Mouse (Mus musculus) small intestine, adult 2 months (tissue): ENCODE data around the gene Brca1. TPM values are rescaled to one million over a fixed set of nuclear protein-coding genes. Genes with fewer than 3 reads are reported as not detected.
A peak's percentile ranks its signal among the peaks of the same experiment; 100 is the strongest.
"Not testable (repeated sequence)": the region's sequence is repeated elsewhere in the genome, so short reads cannot be mapped to it uniquely, and the experiment has no call there.

Experiments
- H3K27ac ChIP-seq: fragments of 200-500 bp; 2 replicates; pipeline ENCODE4 v1.5.1; 2012; ENCODE audit warnings: low read depth, low read length, control low read depth, inconsistent platforms; ENCODE audit not compliant: insufficient read depth
- H3K27me3 ChIP-seq: fragments of 200-500 bp; 2 replicates; pipeline ENCODE4 v1.6.1; 2012; ENCODE audit warnings: mild to moderate bottlenecking, moderate library complexity, low read length, inconsistent platforms; ENCODE audit not compliant: control insufficient read depth, insufficient read depth
- H3K36me3 ChIP-seq: fragments of 200-500 bp; 2 replicates; pipeline ENCODE4 v1.6.1; 2012; ENCODE audit warnings: mild to moderate bottlenecking, low read length, control low read depth, inconsistent platforms; ENCODE audit not compliant: control insufficient read depth, insufficient read depth
- H3K4me1 ChIP-seq: fragments of 200-500 bp; 2 replicates; pipeline ENCODE4 v1.6.1; 2012; ENCODE audit warnings: low read length, inconsistent platforms, mixed read lengths; ENCODE audit not compliant: control insufficient read depth, insufficient read depth, insufficient read length
- H3K4me3 ChIP-seq: fragments of 200-500 bp; 2 replicates; pipeline ENCODE4 v1.5.1; 2012; ENCODE audit warnings: low read depth, mild to moderate bottlenecking, control low read depth, inconsistent platforms, low read length, moderate library complexity
- CTCF ChIP-seq: fragments of 200-500 bp; IDR thresholded peaks from 2 replicates; pipeline ENCODE4 v1.5.1; 2012; ENCODE audit warnings: low read depth, mild to moderate bottlenecking, control low read depth, inconsistent platforms, low read length, moderate library complexity, mixed read lengths; ENCODE audit not compliant: insufficient replicate concordance, insufficient read length; ENCODE audit errors: extremely low read depth
- POLR2A ChIP-seq: fragments of 200-500 bp; IDR thresholded peaks from 2 replicates; pipeline ENCODE4 v1.6.1; 2012; ENCODE audit warnings: low read depth, mild to moderate bottlenecking, control low read depth, inconsistent platforms, low read length, moderate library complexity
- WGBS: fragments of 180-500 bp; shearing (Covaris S2); methylation state at CpG from one replicate; pipeline ENCODE4 v1.1.7; 2018; 5-methylcytosine and 5-hydroxymethylcytosine counted together
- polyA plus RNA-seq: library from polyadenylated mRNA; depleted of rRNA; stranded (reverse); fragments of >200 nt; gene quantifications from 2 replicates; pipeline ENCODE4 v1.2.3, GENCODE M21; 2012

Brca1 gene
- polyA plus RNA-seq, 1 experiment, result 1.0 TPM

- 91% methylated on average over 12 of the region's 12 CpGs for WGBS
- Histone ChIP-seq H3K27me3 (no peaks in the 10 kb centered on the region), H3K4me1 (peaks cover 22% of the 10 kb centered on the region), H3K36me3 (peaks cover 60% of the 10 kb centered on the region), H3K27ac (no peak overlapping the region), H3K4me3 (no peak overlapping the region)
- TF ChIP-seq CTCF (no peak), POLR2A (no peak)
Observed at GRCm38 (mm10) chr11:101458217-101458616, 93.5 kb downstream of the Brca1 start.

- Histone ChIP-seq H3K27me3 (no peaks in the 10 kb centered on the region), H3K4me1 (peaks cover 25% of the 10 kb centered on the region), H3K36me3 (peaks cover 60% of the 10 kb centered on the region), H3K27ac (no peak overlapping the region), H3K4me3 (no peak overlapping the region)
- 92% methylated on average over 9 of the region's 9 CpGs for WGBS
- TF ChIP-seq CTCF (no peak), POLR2A (no peak)
Observed at GRCm38 (mm10) chr11:101457631-101458030, 94.1 kb downstream of the Brca1 start.

- TF ChIP-seq POLR2A (no peak), CTCF (no peak)
- Histone ChIP-seq H3K27ac (peak overlapping the region; percentile 76; the same call in 1 of the 2 replicates), H3K27me3 (no peaks in the 10 kb centered on the region), H3K4me1 (peaks cover 26% of the 10 kb centered on the region; the same call in 1 of the 2 replicates), H3K4me3 (no peak overlapping the region), H3K36me3 (peaks cover 44% of the 10 kb centered on the region)
- WGBS, result 42% methylated on average over 7 of the region's 7 CpGs
Observed at GRCm38 (mm10) chr11:101455627-101456026, 96.1 kb downstream of the Brca1 start.

DNA sequence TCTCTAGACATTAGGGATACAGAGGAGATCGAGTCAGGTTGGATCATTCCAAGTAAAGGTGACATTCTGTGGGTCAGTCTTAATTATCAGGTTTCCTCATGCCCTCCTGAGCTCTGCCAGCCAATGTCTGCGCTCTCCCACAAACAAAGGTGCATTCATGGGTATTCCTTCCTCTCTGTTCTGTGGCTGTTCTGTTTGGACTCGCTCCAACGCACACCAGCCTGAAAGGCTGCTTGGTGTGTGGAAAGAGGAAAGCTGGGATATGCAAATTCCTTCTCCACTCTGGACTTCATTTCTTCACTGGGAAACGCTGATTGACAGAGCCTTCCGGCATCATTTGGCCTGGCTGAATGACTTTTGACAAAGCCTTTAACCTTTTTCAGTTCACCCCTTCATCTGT lies 97.1 kb downstream of the Brca1 start:
- 27% methylated on average over 6 of the region's 6 CpGs for WGBS
- Histone ChIP-seq H3K27me3 (no peaks in the 10 kb centered on the region), H3K4me1 (peaks cover 26% of the 10 kb centered on the region; the same call in 1 of the 2 replicates), H3K27ac (peak overlapping the region; percentile 76), H3K4me3 (no peak overlapping the region), H3K36me3 (peaks cover 35% of the 10 kb centered on the region)
- TF ChIP-seq CTCF, result no peak
- TF ChIP-seq POLR2A, result no peak

DNA sequence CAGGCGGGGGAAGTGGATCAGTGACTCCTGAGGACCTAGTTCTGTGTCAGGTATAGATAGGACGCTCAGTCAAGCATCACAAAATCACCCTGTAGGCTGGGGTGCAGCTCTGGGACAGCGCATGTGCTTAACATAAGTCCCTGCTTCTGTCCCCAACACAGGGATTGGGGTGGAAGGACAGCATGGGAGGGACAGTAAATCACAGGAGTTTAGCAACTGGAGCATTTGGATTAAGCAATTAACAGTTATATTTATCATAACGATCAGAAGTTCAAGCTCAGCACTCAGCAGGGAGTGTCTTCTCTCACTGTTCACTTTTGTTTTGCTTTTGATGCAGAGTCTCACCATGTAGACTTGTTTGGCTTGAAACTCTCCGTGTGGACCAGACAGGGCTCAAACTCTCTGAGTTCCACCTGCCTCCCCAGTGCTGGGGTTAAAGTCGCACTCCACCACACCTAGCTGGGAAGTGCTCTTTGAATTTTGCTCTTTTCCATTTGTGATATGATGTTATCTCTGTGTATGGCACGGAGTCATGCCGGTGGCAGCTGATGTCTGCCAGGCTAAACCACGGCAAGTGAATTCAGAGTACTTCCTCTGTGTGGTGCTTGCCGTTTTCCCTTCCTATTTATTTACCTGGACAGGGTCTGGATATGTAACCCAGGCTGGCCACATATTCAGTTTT lies 99.5 kb downstream of the Brca1 start:
- Histone ChIP-seq H3K27me3 (no peaks in the 10 kb centered on the region), H3K4me3 (peak overlapping the region; percentile 41; the same call in 1 of the 2 replicates), H3K36me3 (peaks cover 11% of the 10 kb centered on the region), H3K4me1 (peaks cover 27% of the 10 kb centered on the region; the same call in 1 of the 2 replicates), H3K27ac (peak overlapping the region; percentile 98)
- 21% methylated on average over 10 of the region's 10 CpGs for WGBS
- no peak for TF ChIP-seq CTCF
- TF ChIP-seq POLR2A, result no peak

- Histone ChIP-seq H3K4me3 (peak overlapping the region; percentile 41), H3K36me3 (peaks cover 4% of the 10 kb centered on the region), H3K27me3 (no peaks in the 10 kb centered on the region), H3K27ac (peak overlapping the region; percentile 98), H3K4me1 (peaks cover 27% of the 10 kb centered on the region; the same call in 1 of the 2 replicates)
- TF ChIP-seq CTCF, result no peak
- TF ChIP-seq POLR2A, result no peak
- WGBS, result 55% methylated on average over 10 of the region's 10 CpGs
Observed at GRCm38 (mm10) chr11:101451536-101451935, 100.2 kb downstream of the Brca1 start.

GRCm38 (mm10) chr11:101450394-101450793 lies 101.4 kb downstream of the Brca1 start:
- Histone ChIP-seq H3K4me1 (peaks cover 21% of the 10 kb centered on the region; the same call in 1 of the 2 replicates), H3K27ac (peak overlapping the region; percentile 21; the same call in 1 of the 2 replicates), H3K36me3 (peaks cover 7% of the 10 kb centered on the region; the same call in 1 of the 2 replicates), H3K27me3 (no peaks in the 10 kb centered on the region), H3K4me3 (peak overlapping the region; percentile 9; the same call in 1 of the 2 replicates)
- TF ChIP-seq CTCF, result peak; percentile 42; the same call in 1 of the 2 replicates
- TF ChIP-seq POLR2A, result no peak
- 78% methylated on average over 3 of the region's 3 CpGs for WGBS

DNA sequence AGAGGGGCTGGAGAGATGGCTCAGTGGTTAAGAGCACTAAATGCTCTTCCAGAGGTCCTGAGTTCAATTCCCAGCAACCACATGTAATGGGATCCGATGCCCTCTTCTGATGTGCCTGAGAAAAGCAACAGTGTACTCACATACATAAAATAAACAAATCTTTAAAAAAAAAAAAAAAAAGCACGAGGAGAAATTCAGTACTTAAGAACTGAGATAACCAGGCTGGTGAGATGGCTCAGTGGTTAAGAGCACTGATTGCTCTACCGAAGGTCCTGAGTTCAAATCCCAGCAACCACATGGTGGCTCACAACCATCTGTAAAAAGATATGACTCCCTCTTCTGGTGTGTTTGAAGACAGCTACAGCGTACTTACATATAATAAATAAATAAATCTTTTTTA lies 102.2 kb downstream of the Brca1 start:
- Histone ChIP-seq H3K27ac (peak overlapping the region; percentile 97; the same call in 1 of the 2 replicates), H3K4me1 (peaks cover 17% of the 10 kb centered on the region; the same call in 1 of the 2 replicates), H3K36me3 (peaks cover 13% of the 10 kb centered on the region)
- 60% methylated on average over 4 of the region's 4 CpGs for WGBS
- not testable (repeated sequence) for H3K27me3 ChIP-seq, H3K4me3 ChIP-seq
